In the genomic region with DNA sequence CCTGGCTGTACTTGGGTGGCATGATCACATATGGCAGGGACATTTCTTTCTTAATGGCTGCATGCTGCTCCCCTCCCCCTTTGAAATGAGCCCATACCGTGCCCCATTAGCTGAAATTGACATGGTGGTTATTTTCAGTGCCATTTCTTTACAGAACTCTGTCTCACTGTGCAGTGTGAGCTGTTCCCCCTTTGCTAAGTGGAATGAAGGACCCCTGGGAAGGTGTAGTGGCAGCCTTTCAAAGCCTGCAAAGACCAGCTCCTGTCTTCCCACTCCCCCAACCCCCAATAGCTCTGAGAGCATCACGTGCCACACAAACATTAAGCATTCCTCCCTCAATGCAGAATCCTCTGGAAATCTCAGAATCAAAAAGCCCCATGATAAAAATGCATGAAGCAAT, we compare ENCODE assay signal across 23 mouse cellular contexts. TPM values are rescaled to one million over a fixed set of nuclear protein-coding genes. Genes with fewer than 3 reads are reported as not detected.
DNase-seq lines count a peak whose midpoint lies in the region; ATAC-seq and TF ChIP-seq lines count a peak whose summit lies in the region.
"Had no signal": no experiment of that assay in that cellular context is flagged by ENCODE, and none has a peak within 500 bp of the region (broad histone marks: within the 10 kb centered on the region; RNA-seq: fewer than 3 reads in every experiment).

No protein-coding gene starts in this region.

- no peaks in the 10 kb centered on the region for H3K36me3 ChIP-seq in hindbrain, embryonic 13.5 days
- H3K36me3 ChIP-seq in hindbrain, embryonic 12.5 days, result no peaks in the 10 kb centered on the region
- H3K36me3 ChIP-seq in midbrain, embryonic 14.5 days (ENCODE audit: control insufficient read depth, insufficient read depth, low read length), result no peaks in the 10 kb centered on the region
- H3K36me3 ChIP-seq in midbrain, embryonic 16.5 days (ENCODE audit: control insufficient read depth, insufficient read depth, low read length), result no peaks in the 10 kb centered on the region
- H3K36me3 ChIP-seq: forebrain, embryonic 15.5 days; hindbrain, embryonic 15.5 days; intestine, embryonic 15.5 days had no signal

- H3K9me3 ChIP-seq in hindbrain, embryonic 13.5 days, result no peaks in the 10 kb centered on the region
- no peaks in the 10 kb centered on the region for H3K9me3 ChIP-seq in hindbrain, embryonic 12.5 days (replicated peaks)
- H3K9me3 ChIP-seq in midbrain, embryonic 14.5 days (ENCODE audit: control insufficient read depth, low read length), result no peaks in the 10 kb centered on the region; the same call in 1 of the 2 replicates
- H3K9me3 ChIP-seq in midbrain, embryonic 16.5 days (replicated peaks; ENCODE audit: control insufficient read depth, low read length, poor library complexity, severe bottlenecking), result no peaks in the 10 kb centered on the region
- H3K9me3 ChIP-seq: hindbrain, embryonic 15.5 days; intestine, embryonic 15.5 days had no signal

- no peaks in the 10 kb centered on the region for H3K27me3 ChIP-seq in hindbrain, embryonic 13.5 days
- H3K27me3 ChIP-seq in hindbrain, embryonic 12.5 days, result no peaks in the 10 kb centered on the region
- H3K27me3 ChIP-seq in midbrain, embryonic 14.5 days (ENCODE audit: control insufficient read depth, insufficient read depth, low read length), result no peaks in the 10 kb centered on the region
- no peaks in the 10 kb centered on the region for H3K27me3 ChIP-seq in midbrain, embryonic 16.5 days (ENCODE audit: control insufficient read depth, insufficient read depth, low read depth, low read length)
- H3K27me3 ChIP-seq: forebrain, embryonic 15.5 days; hindbrain, embryonic 15.5 days; intestine, embryonic 15.5 days had no signal

- DNase-seq in midbrain, embryonic 14.5 days, result peak; percentile 33
- DNase-seq in brain, embryonic 14.5 days (ENCODE audit: low read depth), result peak; percentile 67
- peak; percentile 20 for DNase-seq in retina, embryonic 14.5 days (ENCODE audit: low spot score)
- DNase-seq in adrenal gland, postnatal 36 days, result no peak
- DNase-seq: adrenal gland, adult 2 months; adrenal gland, postnatal 14 days; cerebellum, adult 18-20 months; cerebellum, adult 9-10 months; cerebellum, postnatal 14 days; gastrocnemius, postnatal 25 days; heart, adult 2 months had no signal

- no peak for TF ChIP-seq POLR2A in brain, embryonic 14.5 days (IDR thresholded peaks at IDR 0.05; ENCODE audit: borderline replicate concordance, extremely low read depth, insufficient read depth, insufficient read length, poor library complexity, severe bottlenecking)

- H3K4me2 ChIP-seq in hindbrain, embryonic 13.5 days, result no peak overlapping the region
- no peak overlapping the region for H3K4me2 ChIP-seq in hindbrain, embryonic 12.5 days (replicated peaks)
- H3K4me2 ChIP-seq in midbrain, embryonic 14.5 days (ENCODE audit: low read length), result no peak overlapping the region
- no peak overlapping the region for H3K4me2 ChIP-seq in midbrain, embryonic 16.5 days (ENCODE audit: low read length)
- H3K4me2 ChIP-seq: forebrain, embryonic 15.5 days; heart, embryonic 11.5 days; hindbrain, embryonic 15.5 days; intestine, embryonic 15.5 days had no signal

- peak; percentile 52; the same call in 1 of the 2 replicates for ATAC-seq in hindbrain, embryonic 13.5 days (ENCODE audit: low FRiP score)
- ATAC-seq in hindbrain, embryonic 12.5 days (ENCODE audit: low FRiP score), result no peak
- no peak for ATAC-seq in midbrain, embryonic 14.5 days (ENCODE audit: low FRiP score, low TSS enrichment)
- ATAC-seq in midbrain, embryonic 16.5 days, result no peak
- ATAC-seq: CD4-positive, CD25-positive, alpha-beta regulatory T cell, adult 4 months; forebrain, embryonic 15.5 days; intestine, embryonic 15.5 days had no signal

- 43% methylated on average over 2 of the region's 2 CpGs for WGBS in hindbrain, embryonic 13.5 days
- WGBS in hindbrain, embryonic 12.5 days, result 49% methylated on average over 2 of the region's 2 CpGs
- WGBS in midbrain, embryonic 14.5 days, result 45% methylated on average over 2 of the region's 2 CpGs
- WGBS in midbrain, embryonic 16.5 days, result 33% methylated on average over 2 of the region's 2 CpGs

- no peak for TF ChIP-seq CTCF in brain, embryonic 14.5 days (IDR thresholded peaks at IDR 0.05; ENCODE audit: borderline replicate concordance, extremely low read depth, insufficient read depth, insufficient read length)

- H3K4me3 ChIP-seq in hindbrain, embryonic 13.5 days, result no peak overlapping the region
- H3K4me3 ChIP-seq in hindbrain, embryonic 12.5 days, result no peak overlapping the region
- no peak overlapping the region for H3K4me3 ChIP-seq in midbrain, embryonic 14.5 days (replicated peaks; ENCODE audit: low read depth, low read length)
- no peak overlapping the region for H3K4me3 ChIP-seq in midbrain, embryonic 16.5 days (ENCODE audit: low read depth, low read length)
- H3K4me3 ChIP-seq: forebrain, embryonic 15.5 days; heart, adult 2 months; hindbrain, embryonic 15.5 days; intestine, embryonic 15.5 days had no signal

- peaks cover 16% of the 10 kb centered on the region for H3K4me1 ChIP-seq in hindbrain, embryonic 13.5 days (replicated peaks)
- peaks cover 3% of the 10 kb centered on the region; the same call in 1 of the 2 replicates for H3K4me1 ChIP-seq in hindbrain, embryonic 12.5 days
- H3K4me1 ChIP-seq in midbrain, embryonic 14.5 days (ENCODE audit: control insufficient read depth, insufficient read depth, low read length), result peaks cover 9% of the 10 kb centered on the region; the same call in 1 of the 2 replicates
- peaks cover 15% of the 10 kb centered on the region for H3K4me1 ChIP-seq in midbrain, embryonic 16.5 days (ENCODE audit: control insufficient read depth, insufficient read depth, low read length)
- H3K4me1 ChIP-seq: intestine, embryonic 15.5 days had no signal

- no peak overlapping the region for H3K9ac ChIP-seq in hindbrain, embryonic 13.5 days
- H3K9ac ChIP-seq in hindbrain, embryonic 12.5 days, result no peak overlapping the region
- H3K9ac ChIP-seq in midbrain, embryonic 14.5 days (replicated peaks; ENCODE audit: low read length), result no peak overlapping the region
- H3K9ac ChIP-seq in midbrain, embryonic 16.5 days (ENCODE audit: low read depth, low read length), result no peak overlapping the region
- H3K9ac ChIP-seq: forebrain, embryonic 15.5 days; hindbrain, embryonic 15.5 days; intestine, embryonic 15.5 days had no signal

- H3K27ac ChIP-seq in hindbrain, embryonic 13.5 days, result peak overlapping the region; percentile 6; the same call in 1 of the 2 replicates
- H3K27ac ChIP-seq in hindbrain, embryonic 12.5 days, result no peak overlapping the region
- no peak overlapping the region for H3K27ac ChIP-seq in midbrain, embryonic 14.5 days (replicated peaks; ENCODE audit: low read depth, low read length)
- no peak overlapping the region for H3K27ac ChIP-seq in midbrain, embryonic 16.5 days (ENCODE audit: low read length)
- H3K27ac ChIP-seq: forebrain, embryonic 15.5 days; heart, adult 2 months; hindbrain, embryonic 15.5 days; intestine, embryonic 15.5 days had no signal

RNA-seq across cellular contexts. Expression of a gene that starts 50.7 kb away (rescaled TPM):
- 4.5 and 7.2 TPM in 2 replicates for polyA plus RNA-seq in hindbrain, embryonic 13.5 days (2015; fragmentation: Nextera tagmentation; extraction: Ambion mirVana)
- 1.8 and 2.5 TPM in 2 replicates for polyA plus RNA-seq in hindbrain, embryonic 12.5 days (2016; fragmentation: Nextera tagmentation; extraction: Ambion mirVana)
- 10.9 and 15.4 TPM in 2 replicates for polyA plus RNA-seq in midbrain, embryonic 14.5 days (2014; fragmentation: Nextera tagmentation; extraction: Ambion mirVana)
- polyA plus RNA-seq in midbrain, embryonic 16.5 days (2015; fragmentation: Nextera tagmentation; extraction: Ambion mirVana), result 19.5 and 20.3 TPM in 2 replicates
- polyA plus RNA-seq in brain, embryonic 14.5 days (2012; rRNA removed), result 10.1 and 15.8 TPM in 2 replicates
- not detected for total RNA-seq in adrenal gland, postnatal 36 days (2021)
- total RNA-seq: adrenal gland, postnatal 14 days; gastrocnemius, adult 8-10 months; gastrocnemius, postnatal 25 days; hematopoietic stem cell, adult 5-6 weeks; MEL had no signal
- polyA plus RNA-seq: adrenal gland, adult 2 months; C2C12; CD4-positive, CD25-positive, alpha-beta regulatory T cell, adult 4 months had no signal

Comparison
In these comparisons a context has a peak if more than half of its experiments do, and no peak if none do; other contexts are left out.
1. DNase-seq: peak in midbrain, embryonic 14.5 days (single experiment), brain, embryonic 14.5 days (single experiment) and retina, embryonic 14.5 days (single experiment); none in adrenal gland, postnatal 36 days (0 of 2).